Mouse (Mus musculus): ENCODE measurements around the gene Ccl22. TPM values are rescaled to one million over a fixed set of nuclear protein-coding genes. Genes with fewer than 3 reads are reported as not detected.

Ccl22 gene
- 0.48 and 6.1 TPM in 2 replicates for total RNA-seq (2012; rRNA removed)

GRCm38 (mm10) chr8:94745476-94746184 lies at the start of gene Ccl22:
Gene Ccl22 (plus strand): TSS chr8:94745590.
- Histone ChIP-seq H3K4me3 (ENCODE audit: insufficient read depth in 1 of 2, low read depth in 1 of 2, low read length in 2 of 2, poor library complexity in 1 of 2, severe bottlenecking in 1 of 2) (no peak within 1 kb of the TSS), H3K4me1 (ENCODE audit: control insufficient read depth in 2 of 2, insufficient read depth in 2 of 2, low read length in 2 of 2, poor library complexity in 1 of 2) (no peaks in the 10 kb centered on the region), H3K36me3 (ENCODE audit: control insufficient read depth, insufficient read depth, low read length, poor library complexity, severe bottlenecking) (no peaks in the 10 kb centered on the region), H3K27ac (ENCODE audit: insufficient read depth, low read depth, low read length, poor library complexity, severe bottlenecking) (no peak within 1 kb of the TSS), H3K9me3 (ENCODE audit: control insufficient read depth, insufficient read depth, low read depth, low read length) (no peaks in the 10 kb centered on the region), H3K9ac (ENCODE audit: insufficient read depth, low read depth, low read length, poor library complexity, severe bottlenecking) (no peak within 1 kb of the TSS)
- in situ Hi-C loops (cut with MboI; ENCODE audit: low sequenced_read_pairs in 2 of 2, unreplicated experiment in 2 of 2), result no loop called here
- TF ChIP-seq CHD2 (IDR thresholded peaks at IDR 0.05; ENCODE audit: low read depth, low read length), result no peak
- no peak for TF ChIP-seq ZC3H11A (IDR thresholded peaks at IDR 0.05; ENCODE audit: borderline replicate concordance, low read depth, low read length)
- no peak for TF ChIP-seq MAFK (IDR thresholded peaks at IDR 0.05; ENCODE audit: insufficient read depth, low read depth, low read length)
- TF ChIP-seq HCFC1 (IDR thresholded peaks at IDR 0.05; ENCODE audit: borderline replicate concordance, insufficient read depth, low read length), result no peak
- TF ChIP-seq ZNF384 (IDR thresholded peaks at IDR 0.05; ENCODE audit: low read depth, low read length), result no peak
- DNase-seq (ENCODE audit: low read depth, low spot score), result no peak

DNA sequence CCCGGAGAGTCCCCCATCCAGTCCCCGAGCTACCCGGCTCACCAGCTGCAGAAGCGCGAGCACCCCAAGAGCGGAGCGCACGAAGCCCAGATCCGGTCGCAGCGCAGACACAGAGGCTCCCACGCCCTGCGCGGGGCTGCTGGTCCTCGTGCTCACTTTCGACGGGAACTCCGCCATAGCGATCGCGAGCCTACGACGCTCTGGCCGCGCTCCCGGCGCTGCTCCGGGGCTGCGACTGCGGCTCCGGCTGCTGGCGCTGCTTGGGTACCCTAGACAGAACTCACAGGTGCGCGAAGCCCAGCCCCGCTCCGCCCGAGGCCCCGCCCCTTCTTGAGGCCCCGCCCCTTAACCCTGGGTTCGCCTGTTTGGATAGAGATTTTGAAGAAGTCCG lies 49.4 kb upstream of the Ccl22 start, which contains the start of gene Pllp:
TSS of gene Pllp (minus strand) at position 285 of the 391 bp plus-strand sequence.
- in situ Hi-C loops (cut with MboI; ENCODE audit: low sequenced_read_pairs in 2 of 2, unreplicated experiment in 2 of 2), result no loop called here
- 0 out of 4 replicates have a peak, but pooled peaks cover 2 to 3% of the 10 kb centered on the region in 2 experiments for H3K4me1 ChIP-seq (ENCODE audit: control insufficient read depth in 2 of 2, insufficient read depth in 2 of 2, low read length in 2 of 2, poor library complexity in 1 of 2)
- no peak for TF ChIP-seq ZC3H11A (IDR thresholded peaks at IDR 0.05; ENCODE audit: borderline replicate concordance, low read depth, low read length)
- 0 out of 2 replicates have a peak, but pooled peaks have one; percentile 20 for TF ChIP-seq HCFC1 (IDR thresholded peaks at IDR 0.05; ENCODE audit: borderline replicate concordance, insufficient read depth, low read length)
- peak; percentile 66; the same call in 1 of the 2 replicates for TF ChIP-seq CHD2 (IDR thresholded peaks at IDR 0.05; ENCODE audit: low read depth, low read length)
- no peak for TF ChIP-seq MAFK (IDR thresholded peaks at IDR 0.05; ENCODE audit: insufficient read depth, low read depth, low read length)
- peak within 1 kb of the TSS; percentile 65 for H3K9ac ChIP-seq (ENCODE audit: insufficient read depth, low read depth, low read length, poor library complexity, severe bottlenecking)
- H3K36me3 ChIP-seq (ENCODE audit: control insufficient read depth, insufficient read depth, low read length, poor library complexity, severe bottlenecking), result no peaks in the 10 kb centered on the region
- H3K9me3 ChIP-seq (ENCODE audit: control insufficient read depth, insufficient read depth, low read depth, low read length), result no peaks in the 10 kb centered on the region
- peak within 1 kb of the TSS; percentile 79 to 81 for H3K4me3 ChIP-seq (ENCODE audit: insufficient read depth in 1 of 2, low read depth in 1 of 2, low read length in 2 of 2, poor library complexity in 1 of 2, severe bottlenecking in 1 of 2)
- peak; percentile 62 for DNase-seq (ENCODE audit: low read depth, low spot score)
- no peak within 1 kb of the TSS for H3K27ac ChIP-seq (ENCODE audit: insufficient read depth, low read depth, low read length, poor library complexity, severe bottlenecking)

GRCm38 (mm10) chr8:94696566-94696965 lies 48.8 kb upstream of the Ccl22 start:
- no peaks in the 10 kb centered on the region for H3K9me3 ChIP-seq (ENCODE audit: control insufficient read depth, insufficient read depth, low read depth, low read length)
- TF ChIP-seq MAFK (IDR thresholded peaks at IDR 0.05; ENCODE audit: insufficient read depth, low read depth, low read length) (no peak), ZNF384 (IDR thresholded peaks at IDR 0.05; ENCODE audit: low read depth, low read length) (no peak), HCFC1 (IDR thresholded peaks at IDR 0.05; ENCODE audit: borderline replicate concordance, insufficient read depth, low read length) (no peak), ZC3H11A (IDR thresholded peaks at IDR 0.05; ENCODE audit: borderline replicate concordance, low read depth, low read length) (no peak), CHD2 (IDR thresholded peaks at IDR 0.05; ENCODE audit: low read depth, low read length) (no peak)
- DNase-seq (ENCODE audit: low read depth, low spot score), result no peak
- H3K4me1 ChIP-seq (ENCODE audit: control insufficient read depth in 2 of 2, insufficient read depth in 2 of 2, low read length in 2 of 2, poor library complexity in 1 of 2), result 0 out of 4 replicates have a peak, but pooled peaks cover 2 to 3% of the 10 kb centered on the region in 2 experiments
- no peak overlapping the region for H3K27ac ChIP-seq (ENCODE audit: insufficient read depth, low read depth, low read length, poor library complexity, severe bottlenecking)
- H3K4me3 ChIP-seq (ENCODE audit: insufficient read depth in 1 of 2, low read depth in 1 of 2, low read length in 2 of 2, poor library complexity in 1 of 2, severe bottlenecking in 1 of 2), result no peak overlapping the region
- in situ Hi-C loops (cut with MboI; ENCODE audit: low sequenced_read_pairs in 2 of 2, unreplicated experiment in 2 of 2), result no loop called here
- no peaks in the 10 kb centered on the region for H3K36me3 ChIP-seq (ENCODE audit: control insufficient read depth, insufficient read depth, low read length, poor library complexity, severe bottlenecking)
- H3K9ac ChIP-seq (ENCODE audit: insufficient read depth, low read depth, low read length, poor library complexity, severe bottlenecking), result no peak overlapping the region

- Histone ChIP-seq H3K36me3 (ENCODE audit: control insufficient read depth, insufficient read depth, low read length, poor library complexity, severe bottlenecking) (no peaks in the 10 kb centered on the region), H3K9ac (ENCODE audit: insufficient read depth, low read depth, low read length, poor library complexity, severe bottlenecking) (no peak overlapping the region), H3K4me3 (ENCODE audit: insufficient read depth in 1 of 2, low read depth in 1 of 2, low read length in 2 of 2, poor library complexity in 1 of 2, severe bottlenecking in 1 of 2) (no peak overlapping the region), H3K4me1 (ENCODE audit: control insufficient read depth in 2 of 2, insufficient read depth in 2 of 2, low read length in 2 of 2, poor library complexity in 1 of 2) (0 out of 4 replicates have a peak, but pooled peaks cover 2 to 3% of the 10 kb centered on the region in 2 experiments), H3K27ac (ENCODE audit: insufficient read depth, low read depth, low read length, poor library complexity, severe bottlenecking) (no peak overlapping the region), H3K9me3 (ENCODE audit: control insufficient read depth, insufficient read depth, low read depth, low read length) (no peaks in the 10 kb centered on the region)
- in situ Hi-C loops (cut with MboI; ENCODE audit: low sequenced_read_pairs in 2 of 2, unreplicated experiment in 2 of 2), result no loop called here
- TF ChIP-seq MAFK (IDR thresholded peaks at IDR 0.05; ENCODE audit: insufficient read depth, low read depth, low read length) (no peak), ZC3H11A (IDR thresholded peaks at IDR 0.05; ENCODE audit: borderline replicate concordance, low read depth, low read length) (no peak), CHD2 (IDR thresholded peaks at IDR 0.05; ENCODE audit: low read depth, low read length) (no peak)
- DNase-seq (ENCODE audit: low read depth, low spot score), result no peak
These were observed 47.4 kb upstream of the Ccl22 start for GRCm38 (mm10) chr8:94697956-94698355.

Data from ES-E14 (cell line).